Mouse (Mus musculus): ENCODE results near the gene Plcxd3. TPM values are rescaled to one million over a fixed set of nuclear protein-coding genes. Genes with fewer than 3 reads are reported as not detected.

Gene Plcxd3
- 0.07 and 0.11 TPM in 2 replicates for polyA plus RNA-seq (2015; fragmentation: Nextera tagmentation; extraction: Ambion mirVana)

- no peak within 1 kb of the TSS for H3K9ac ChIP-seq (replicated peaks)
- no peaks in the 10 kb centered on the region for H3K9me3 ChIP-seq (ENCODE audit: low read length)
- DNase-seq (no peak), ATAC-seq (no peak)
- no peaks in the 10 kb centered on the region for H3K36me3 ChIP-seq (replicated peaks; ENCODE audit: insufficient read depth, low read length)
- peaks cover 6% of the 10 kb centered on the region; the same call in 1 of the 2 replicates for H3K27me3 ChIP-seq (ENCODE audit: insufficient read depth, low read length)
- 4% methylated on average over 32 of the region's 33 CpGs for whole genome bisulfite sequencing (ENCODE audit: insufficient replicate concordance)
- H3K4me3 ChIP-seq (ENCODE audit: low read depth, low read length): no peak within 1 kb of the TSS
- no peak for TF ChIP-seq EP300 (IDR thresholded peaks at IDR 0.05; ENCODE audit: low read depth)
- TF ChIP-seq CTCF (IDR thresholded peaks at IDR 0.05; ENCODE audit: low read depth): no peak
- H3K4me1 ChIP-seq (ENCODE audit: insufficient read depth): no peaks in the 10 kb centered on the region
- H3K27ac ChIP-seq (ENCODE audit: low read depth): no peak within 1 kb of the TSS
- peak within 1 kb of the TSS; percentile 32; the same call in 1 of the 2 replicates for H3K4me2 ChIP-seq (ENCODE audit: low read depth, low read length)
These were observed at the start of gene Plcxd3 for GRCm38 (mm10) chr15:4375423-4376220. Gene Plcxd3, plus strand, starts transcription at chr15:4375491.

- DNase-seq (no peak), ATAC-seq (no peak)
- H3K9me3 ChIP-seq (ENCODE audit: low read length): no peaks in the 10 kb centered on the region
- no peaks in the 10 kb centered on the region for H3K4me1 ChIP-seq (ENCODE audit: insufficient read depth)
- no peaks in the 10 kb centered on the region for H3K36me3 ChIP-seq (replicated peaks; ENCODE audit: insufficient read depth, low read length)
- H3K4me2 ChIP-seq (ENCODE audit: low read depth, low read length): no peak overlapping the region
- no peak overlapping the region for H3K9ac ChIP-seq (replicated peaks)
- H3K4me3 ChIP-seq (ENCODE audit: low read depth, low read length): no peak overlapping the region
- TF ChIP-seq CTCF (IDR thresholded peaks at IDR 0.05; ENCODE audit: low read depth): no peak
- no peak overlapping the region for H3K27ac ChIP-seq (ENCODE audit: low read depth)
- 65% methylated on average over 4 of the region's 4 CpGs for WGBS (ENCODE audit: insufficient replicate concordance)
- no peaks in the 10 kb centered on the region for H3K27me3 ChIP-seq (ENCODE audit: insufficient read depth, low read length)
These were observed 43.4 kb upstream of the Plcxd3 start for GRCm38 (mm10) chr15:4331867-4332266.

- Histone ChIP-seq H3K36me3 (replicated peaks; ENCODE audit: insufficient read depth, low read length) (no peaks in the 10 kb centered on the region), H3K4me3 (ENCODE audit: low read depth, low read length) (no peak overlapping the region), H3K9ac (replicated peaks) (no peak overlapping the region), H3K4me2 (ENCODE audit: low read depth, low read length) (no peak overlapping the region), H3K9me3 (ENCODE audit: low read length) (no peaks in the 10 kb centered on the region), H3K27ac (ENCODE audit: low read depth) (no peak overlapping the region), H3K4me1 (ENCODE audit: insufficient read depth) (no peaks in the 10 kb centered on the region), H3K27me3 (ENCODE audit: insufficient read depth, low read length) (no peaks in the 10 kb centered on the region)
- TF ChIP-seq CTCF (IDR thresholded peaks at IDR 0.05; ENCODE audit: low read depth): no peak
- no peak for TF ChIP-seq EP300 (IDR thresholded peaks at IDR 0.05; ENCODE audit: low read depth)
- 50% methylated on average over 4 of the region's 4 CpGs for WGBS (ENCODE audit: insufficient replicate concordance)
- no peak for ATAC-seq
- DNase-seq: no peak
These were observed 33.7 kb upstream of the Plcxd3 start for GRCm38 (mm10) chr15:4341620-4342019.

- Histone ChIP-seq H3K4me1 (ENCODE audit: insufficient read depth) (no peaks in the 10 kb centered on the region), H3K9ac (replicated peaks) (no peak overlapping the region), H3K9me3 (ENCODE audit: low read length) (no peaks in the 10 kb centered on the region), H3K4me2 (ENCODE audit: low read depth, low read length) (no peak overlapping the region), H3K27me3 (ENCODE audit: insufficient read depth, low read length) (no peaks in the 10 kb centered on the region), H3K27ac (ENCODE audit: low read depth) (no peak overlapping the region), H3K4me3 (ENCODE audit: low read depth, low read length) (no peak overlapping the region), H3K36me3 (replicated peaks; ENCODE audit: insufficient read depth, low read length) (no peaks in the 10 kb centered on the region)
- no peak for TF ChIP-seq EP300 (IDR thresholded peaks at IDR 0.05; ENCODE audit: low read depth)
- TF ChIP-seq CTCF (IDR thresholded peaks at IDR 0.05; ENCODE audit: low read depth): no peak
- WGBS (ENCODE audit: insufficient replicate concordance): 23% methylated on average over 7 of the region's 7 CpGs
- ATAC-seq (no peak), DNase-seq (no peak)
These were observed 26.3 kb upstream of the Plcxd3 start for GRCm38 (mm10) chr15:4348816-4349553.

- no peak overlapping the region for H3K4me3 ChIP-seq (ENCODE audit: low read depth, low read length)
- DNase-seq (no peak), ATAC-seq (no peak)
- no peaks in the 10 kb centered on the region for H3K4me1 ChIP-seq (ENCODE audit: insufficient read depth)
- H3K36me3 ChIP-seq (replicated peaks; ENCODE audit: insufficient read depth, low read length): no peaks in the 10 kb centered on the region
- no peak overlapping the region for H3K27ac ChIP-seq (ENCODE audit: low read depth)
- H3K9me3 ChIP-seq (ENCODE audit: low read length): no peaks in the 10 kb centered on the region; the same call in 1 of the 2 replicates
- TF ChIP-seq EP300 (IDR thresholded peaks at IDR 0.05; ENCODE audit: low read depth): no peak
- no peak for TF ChIP-seq CTCF (IDR thresholded peaks at IDR 0.05; ENCODE audit: low read depth)
- no peak overlapping the region for H3K9ac ChIP-seq (replicated peaks)
- 69% methylated on average over 11 of the region's 11 CpGs for WGBS (ENCODE audit: insufficient replicate concordance)
- H3K4me2 ChIP-seq (ENCODE audit: low read depth, low read length): no peak overlapping the region
- H3K27me3 ChIP-seq (ENCODE audit: insufficient read depth, low read length): no peaks in the 10 kb centered on the region
These were observed 18.9 kb upstream of the Plcxd3 start for GRCm38 (mm10) chr15:4356397-4356796.

GRCm38 (mm10) chr15:4357706-4358105 is 17.6 kb upstream of the Plcxd3 start:
- no peak for ATAC-seq
- Histone ChIP-seq H3K27me3 (ENCODE audit: insufficient read depth, low read length) (no peaks in the 10 kb centered on the region), H3K4me3 (ENCODE audit: low read depth, low read length) (no peak overlapping the region), H3K27ac (ENCODE audit: low read depth) (no peak overlapping the region), H3K4me1 (ENCODE audit: insufficient read depth) (no peaks in the 10 kb centered on the region), H3K9ac (replicated peaks) (no peak overlapping the region), H3K4me2 (ENCODE audit: low read depth, low read length) (no peak overlapping the region), H3K36me3 (replicated peaks; ENCODE audit: insufficient read depth, low read length) (no peaks in the 10 kb centered on the region), H3K9me3 (ENCODE audit: low read length) (no peaks in the 10 kb centered on the region; the same call in 1 of the 2 replicates)
- TF ChIP-seq EP300 (IDR thresholded peaks at IDR 0.05; ENCODE audit: low read depth) (no peak), CTCF (IDR thresholded peaks at IDR 0.05; ENCODE audit: low read depth) (no peak)
- no peak for DNase-seq
- WGBS (ENCODE audit: insufficient replicate concordance): 71% methylated on average over 4 of the region's 4 CpGs

Data from liver, postnatal 0 days (tissue).